Mouse (Mus musculus) brain, embryonic 14.5 days (tissue): Measurements from ENCODE around the gene Twist1.

ENCODE experiments used
- CTCF ChIP-seq: fragments of 200-500 bp; IDR thresholded peaks from 2 replicates; pipeline ENCODE4 v1.5.1; 2012; ENCODE audit warnings: inconsistent platforms, mild to moderate bottlenecking, moderate library complexity, borderline replicate concordance; ENCODE audit not compliant: insufficient read depth, insufficient read length; ENCODE audit errors: extremely low read depth
- POLR2A ChIP-seq: fragments of 200-500 bp; IDR thresholded peaks from 2 replicates; pipeline ENCODE4 v1.6.1; 2012; ENCODE audit warnings: mild to moderate bottlenecking, inconsistent platforms, borderline replicate concordance; ENCODE audit not compliant: poor library complexity, insufficient read depth, insufficient read length, severe bottlenecking; ENCODE audit errors: extremely low read depth

GRCm38 (mm10) chr12:33964427-33964826 is 7.0 kb downstream of the Twist1 start:
- TF ChIP-seq CTCF (no peak), POLR2A (no peak)
